Mouse (Mus musculus): ENCODE data around the gene Gm14214. TPM values are rescaled to one million over a fixed set of nuclear protein-coding genes. Genes with fewer than 3 reads are reported as not detected.

The Gm14214 gene
- total RNA-seq, 2 experiments from 2014 or later, result not detected

DNA sequence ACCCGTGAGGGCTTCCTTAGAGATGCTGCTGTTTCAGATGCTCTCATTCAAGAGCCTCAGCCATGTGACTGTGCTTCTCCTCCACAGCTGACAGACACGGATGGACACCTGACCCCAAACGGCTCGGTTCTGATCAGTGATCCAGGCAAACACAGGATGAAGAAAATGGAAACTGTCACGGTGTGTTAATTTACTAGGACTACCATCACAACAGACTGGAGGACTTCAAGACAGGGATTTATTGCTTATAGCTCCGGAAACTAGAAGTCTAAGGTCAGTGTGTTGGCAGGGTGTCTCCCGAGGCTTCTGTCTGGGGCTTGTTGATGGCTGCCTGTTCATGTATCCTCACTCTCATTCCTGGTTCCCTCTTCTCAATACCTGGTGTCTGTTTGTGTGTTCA, 34.4 kb downstream of the Gm14214 start:
- intact Hi-C loops (cut with DNase I), result no loop called here
- no peak for DNase-seq (ENCODE audit: low spot score)

DNA sequence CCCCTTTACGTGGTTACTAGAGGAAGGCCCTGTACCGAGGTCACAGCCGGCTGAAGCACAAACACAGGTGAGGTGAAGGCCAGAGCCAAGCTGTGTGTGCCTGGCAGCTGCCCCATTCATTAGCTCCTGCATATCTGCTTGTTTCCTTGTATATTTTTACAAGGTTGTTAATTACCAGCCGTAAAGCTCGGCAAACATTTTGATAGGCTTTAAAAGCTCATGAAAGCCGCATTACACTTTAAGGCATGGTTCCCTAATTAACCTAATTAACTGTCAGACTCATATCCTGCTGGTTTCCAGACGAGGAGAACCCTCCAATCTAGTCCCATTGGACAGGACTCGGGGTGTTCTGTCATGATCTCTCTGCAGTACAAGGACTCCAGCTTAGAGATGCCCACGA, 34.9 kb downstream of the Gm14214 start:
- intact Hi-C loops (cut with DNase I), result no loop called here
- no peak for DNase-seq (ENCODE audit: low spot score)

DNA sequence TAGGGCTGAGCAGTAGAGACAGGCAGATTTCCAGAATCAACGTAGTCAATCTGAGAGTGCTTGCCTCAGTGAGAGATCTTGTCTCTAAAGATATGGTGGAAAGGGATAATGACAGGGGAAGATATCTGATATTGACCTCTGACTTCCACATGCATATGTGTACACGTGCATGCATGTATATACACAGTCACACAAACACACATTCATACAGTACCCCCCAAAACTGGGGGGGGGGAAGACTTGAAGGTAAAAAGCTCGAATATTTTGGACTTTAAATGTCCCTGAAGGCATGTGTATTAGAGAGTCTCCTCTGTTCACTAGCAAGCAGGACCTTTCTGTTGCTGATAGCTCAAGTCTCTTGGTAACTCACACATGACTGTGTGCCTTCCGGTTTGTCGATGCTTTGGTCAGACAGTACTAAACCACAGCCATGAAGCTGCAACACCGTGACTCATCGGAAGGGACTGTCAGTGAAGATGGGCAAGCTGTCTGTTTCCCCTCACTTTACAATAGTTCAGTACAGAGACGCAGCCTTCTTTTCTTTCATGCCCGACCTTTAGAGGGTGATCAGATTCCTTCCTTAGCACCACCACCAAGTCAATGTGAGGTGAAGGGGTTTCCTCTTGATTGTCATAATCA, 37.2 kb downstream of the Gm14214 start:
- intact Hi-C loops (cut with DNase I), result no loop called here
- DNase-seq (ENCODE audit: low spot score), result no peak

DNA sequence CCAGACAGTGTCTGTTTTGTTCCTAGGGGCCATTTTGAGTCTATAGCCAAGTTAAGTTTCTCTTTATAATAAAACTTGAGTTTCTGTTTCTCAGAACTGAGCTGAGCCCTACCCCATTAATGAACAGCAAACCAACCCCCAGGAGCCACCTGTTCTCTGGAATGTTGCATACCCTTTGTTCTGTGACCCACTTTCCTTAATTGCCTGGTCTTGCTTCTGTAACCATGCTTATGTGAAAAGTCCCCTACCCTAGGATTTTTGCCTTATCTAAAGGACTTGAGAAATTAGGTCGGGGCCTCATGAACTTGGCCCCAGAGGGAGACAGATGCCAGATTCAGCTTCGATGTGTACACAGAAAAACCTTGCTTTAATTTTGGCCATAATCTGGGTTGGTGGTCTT, 37.9 kb downstream of the Gm14214 start:
- intact Hi-C loops (cut with DNase I), result no loop called here

DNA sequence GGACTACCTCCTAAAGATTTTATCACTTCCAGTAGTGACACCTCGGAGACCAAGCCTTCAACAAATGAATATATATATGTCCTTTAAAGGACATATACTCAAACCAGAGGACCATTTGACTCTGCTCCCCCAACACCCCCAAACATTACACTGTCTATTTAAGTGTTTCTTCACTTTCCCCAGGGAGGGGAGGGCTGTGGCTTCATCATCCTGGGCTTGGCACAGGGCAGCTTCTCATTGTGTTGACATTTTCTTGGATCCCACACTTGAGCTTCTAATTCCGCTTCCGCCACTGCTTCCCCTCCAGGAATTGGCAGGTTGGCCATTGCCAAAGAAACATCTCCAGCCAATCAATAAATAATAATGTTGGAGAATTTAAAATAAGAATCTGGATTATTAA, 39.0 kb downstream of the Gm14214 start:
- intact Hi-C loops (cut with DNase I), result no loop called here
- no peak for DNase-seq (ENCODE audit: low spot score)

More for the DNA sequence above, 37.9 kb downstream of the Gm14214 start:
- DNase-seq (ENCODE audit: low spot score), result no peak

DNA sequence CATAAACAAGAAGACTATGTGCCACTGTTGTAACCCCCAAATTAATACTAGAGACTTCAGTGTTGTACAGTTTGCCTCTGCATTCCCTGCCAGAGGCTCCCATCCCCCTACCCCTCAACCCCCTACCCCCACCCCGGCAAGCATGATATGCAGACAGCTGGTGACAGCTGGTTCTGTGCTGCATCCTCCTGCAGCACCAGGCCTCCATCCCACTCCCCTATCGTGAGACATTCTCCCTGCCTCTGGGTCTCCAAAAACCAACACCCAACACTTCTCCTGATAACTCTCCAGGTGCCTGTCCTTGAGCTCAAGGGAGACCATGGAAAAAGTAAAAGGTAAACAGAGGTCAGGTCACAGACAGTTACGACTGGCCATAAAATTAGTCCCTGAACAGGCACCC, 40.1 kb downstream of the Gm14214 start:
- no peak for DNase-seq (ENCODE audit: low spot score)
- intact Hi-C loops (cut with DNase I), result no loop called here

DNA sequence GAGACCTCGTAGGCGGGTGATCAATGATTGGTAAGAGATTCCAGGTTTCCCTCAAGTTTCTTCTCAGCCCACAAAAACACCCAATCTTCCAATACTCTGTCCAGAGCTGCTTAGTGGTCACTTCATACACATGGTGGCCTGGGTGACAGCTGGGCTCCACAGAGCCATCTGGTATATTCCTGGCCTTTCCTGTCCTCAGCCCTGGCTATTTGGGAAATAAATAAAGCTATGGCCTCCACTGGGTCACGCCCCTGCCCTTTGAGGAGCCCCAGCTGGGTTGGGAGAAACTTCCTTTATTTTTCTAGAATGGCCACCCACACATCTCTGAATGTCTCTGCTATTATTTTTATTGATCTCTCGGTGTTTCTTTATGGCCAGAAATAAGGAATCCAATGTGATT, 46.4 kb downstream of the Gm14214 start:
- DNase-seq (ENCODE audit: low spot score), result no peak
- intact Hi-C loops (cut with DNase I), result no loop called here

DNA sequence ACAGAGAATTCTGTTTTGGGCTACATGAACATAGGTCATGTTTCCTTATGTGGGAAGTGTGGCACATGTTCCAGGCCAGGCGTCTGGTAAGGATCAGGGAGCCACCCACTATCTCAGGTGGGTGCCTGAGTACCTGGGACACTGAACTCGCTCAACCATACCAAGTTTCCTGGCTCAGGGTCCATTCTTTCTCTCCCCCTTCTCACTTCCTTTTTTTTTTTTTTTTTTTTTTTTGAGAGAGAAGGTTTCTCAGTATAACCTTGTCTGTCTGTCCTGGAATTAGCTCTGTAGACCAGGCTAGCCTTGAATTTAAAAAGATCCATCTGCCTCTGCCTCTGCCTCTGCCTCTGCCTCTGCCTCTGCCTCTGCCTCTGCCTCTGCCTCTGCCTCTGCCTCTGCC, 49.5 kb downstream of the Gm14214 start:
- intact Hi-C loops (cut with DNase I), result no loop called here
- DNase-seq (ENCODE audit: low spot score), result no peak

Other genes starting within 250 kb of the Gm14214 start
- not detected for gene 1700003F12Rik, start 222.9 kb downstream of the Gm14214 start, total RNA-seq (2021)
- gene Actl10, start 218.3 kb downstream of the Gm14214 start, total RNA-seq (2021), result not detected
- under 1 TPM; 0.36 to 0.39 TPM for gene Necab3, start 211.1 kb downstream of the Gm14214 start, total RNA-seq (2021)
- gene E2f1, start 200.1 kb downstream of the Gm14214 start, total RNA-seq (2021), result 1 to 10 TPM; 1.1 to 1.2 TPM
- 10 to 100 TPM; 23.9 to 26.0 TPM for gene Pxmp4, start 166.3 kb downstream of the Gm14214 start, total RNA-seq (2021)
- gene Zfp341, start 156.7 kb downstream of the Gm14214 start, total RNA-seq (2021), result 1 to 10 TPM; 3.0 to 3.1 TPM
- not detected for gene 4930519P11Rik, start 156.6 kb downstream of the Gm14214 start, total RNA-seq (2021)
- gene Chmp4b, start 118.3 kb downstream of the Gm14214 start, total RNA-seq (2021), result 100 to 1,000 TPM; 112 TPM
- gene Raly, start 21.1 kb upstream of the Gm14214 start, total RNA-seq (2021), result 100 to 1,000 TPM in 1 of 2 experiments, 10 to 100 TPM in 1; 95.9 to 103 TPM
- not detected for gene a, start 21.4 kb upstream of the Gm14214 start, total RNA-seq (2021)
- 10 to 100 TPM; 51.8 to 55.4 TPM for gene Eif2s2, start 122.9 kb upstream of the Gm14214 start, total RNA-seq (2021)
- gene Gm14226, start 248.2 kb upstream of the Gm14214 start, total RNA-seq (2021), result under 1 TPM; 0.13 to 0.17 TPM